Mouse (Mus musculus): ENCODE data around the gene Gm28305.
A peak's percentile ranks its signal among the peaks of the same experiment; 100 is the strongest.

Gene Gm28305

GRCm38 (mm10) chr9:104051028-104051427 lies 10.6 kb downstream of the Gm28305 start:
- Histone ChIP-seq H3K27me3 (ENCODE audit: insufficient read depth, low read length) (no peaks in the 10 kb centered on the region), H3K9me3 (ENCODE audit: low read length) (no peaks in the 10 kb centered on the region), H3K4me1 (replicated peaks; ENCODE audit: low read depth, low read length) (no peaks in the 10 kb centered on the region), H3K36me3 (ENCODE audit: insufficient read depth, low read length) (peaks cover 95% of the 10 kb centered on the region), H3K4me3 (replicated peaks; ENCODE audit: low read length) (no peak overlapping the region)
- TF ChIP-seq POU5F1 (IDR thresholded peaks at IDR 0.05; ENCODE audit: borderline replicate concordance, low read length) (no peak), NANOG (IDR thresholded peaks at IDR 0.05; ENCODE audit: borderline replicate concordance, low read length) (no peak), CTCF (conservative IDR thresholded peaks at IDR 0.05; ENCODE audit: low read length) (no peak)

GRCm38 (mm10) chr9:104062430-104063243 lies 22.2 kb downstream of the Gm28305 start, which contains the start of gene Uba5:
TSS of gene Uba5 (minus strand) at chr9:104063134.
- peak within 1 kb of the TSS; percentile 100 for H3K4me3 ChIP-seq (replicated peaks; ENCODE audit: low read length)
- H3K4me1 ChIP-seq (replicated peaks; ENCODE audit: low read depth, low read length) = peaks cover 39% of the 10 kb centered on the region
- no peaks in the 10 kb centered on the region for H3K27me3 ChIP-seq (ENCODE audit: insufficient read depth, low read length)
- TF ChIP-seq NANOG (IDR thresholded peaks at IDR 0.05; ENCODE audit: borderline replicate concordance, low read length) (no peak), POU5F1 (IDR thresholded peaks at IDR 0.05; ENCODE audit: borderline replicate concordance, low read length) (no peak), CTCF (conservative IDR thresholded peaks at IDR 0.05; ENCODE audit: low read length) (no peak)
- H3K9me3 ChIP-seq (ENCODE audit: low read length) = no peaks in the 10 kb centered on the region
- peaks cover 37% of the 10 kb centered on the region for H3K36me3 ChIP-seq (ENCODE audit: insufficient read depth, low read length)

GRCm38 (mm10) chr9:104063244-104063961 lies 22.9 kb downstream of the Gm28305 start, which contains the start of gene Acad11:
TSS of gene Acad11 (plus strand) at chr9:104063377.
- Histone ChIP-seq H3K36me3 (ENCODE audit: insufficient read depth, low read length) (peaks cover 30% of the 10 kb centered on the region), H3K4me3 (replicated peaks; ENCODE audit: low read length) (peak within 1 kb of the TSS; percentile 100), H3K27me3 (ENCODE audit: insufficient read depth, low read length) (no peaks in the 10 kb centered on the region), H3K4me1 (replicated peaks; ENCODE audit: low read depth, low read length) (peaks cover 39% of the 10 kb centered on the region), H3K9me3 (ENCODE audit: low read length) (no peaks in the 10 kb centered on the region)
- TF ChIP-seq NANOG (IDR thresholded peaks at IDR 0.05; ENCODE audit: borderline replicate concordance, low read length) = no peak
- TF ChIP-seq CTCF (conservative IDR thresholded peaks at IDR 0.05; ENCODE audit: low read length) = no peak
- no peak for TF ChIP-seq POU5F1 (IDR thresholded peaks at IDR 0.05; ENCODE audit: borderline replicate concordance, low read length)

- Histone ChIP-seq H3K27me3 (ENCODE audit: insufficient read depth, low read length) (no peaks in the 10 kb centered on the region), H3K36me3 (ENCODE audit: insufficient read depth, low read length) (peaks cover 23% of the 10 kb centered on the region), H3K4me3 (replicated peaks; ENCODE audit: low read length) (peak overlapping the region; percentile 100; the same call in 1 of the 2 replicates), H3K9me3 (ENCODE audit: low read length) (no peaks in the 10 kb centered on the region), H3K4me1 (replicated peaks; ENCODE audit: low read depth, low read length) (peaks cover 39% of the 10 kb centered on the region)
- no peak for TF ChIP-seq NANOG (IDR thresholded peaks at IDR 0.05; ENCODE audit: borderline replicate concordance, low read length)
- no peak for TF ChIP-seq POU5F1 (IDR thresholded peaks at IDR 0.05; ENCODE audit: borderline replicate concordance, low read length)
- TF ChIP-seq CTCF (conservative IDR thresholded peaks at IDR 0.05; ENCODE audit: low read length) = no peak
These were observed 24.1 kb downstream of the Gm28305 start for GRCm38 (mm10) chr9:104064571-104064970.

- Histone ChIP-seq H3K4me1 (replicated peaks; ENCODE audit: low read depth, low read length) (peaks cover 11% of the 10 kb centered on the region), H3K36me3 (ENCODE audit: insufficient read depth, low read length) (no peaks in the 10 kb centered on the region), H3K9me3 (ENCODE audit: low read length) (no peaks in the 10 kb centered on the region), H3K27me3 (ENCODE audit: insufficient read depth, low read length) (no peaks in the 10 kb centered on the region), H3K4me3 (replicated peaks; ENCODE audit: low read length) (no peak overlapping the region)
- TF ChIP-seq NANOG (IDR thresholded peaks at IDR 0.05; ENCODE audit: borderline replicate concordance, low read length) (no peak), POU5F1 (IDR thresholded peaks at IDR 0.05; ENCODE audit: borderline replicate concordance, low read length) (no peak), CTCF (conservative IDR thresholded peaks at IDR 0.05; ENCODE audit: low read length) (no peak)
These were observed 29.8 kb downstream of the Gm28305 start for GRCm38 (mm10) chr9:104070241-104070640.

GRCm38 (mm10) chr9:104070863-104071604 lies 30.6 kb downstream of the Gm28305 start:
- Histone ChIP-seq H3K4me1 (replicated peaks; ENCODE audit: low read depth, low read length) (peaks cover 7% of the 10 kb centered on the region), H3K4me3 (replicated peaks; ENCODE audit: low read length) (no peak overlapping the region), H3K9me3 (ENCODE audit: low read length) (no peaks in the 10 kb centered on the region), H3K36me3 (ENCODE audit: insufficient read depth, low read length) (no peaks in the 10 kb centered on the region), H3K27me3 (ENCODE audit: insufficient read depth, low read length) (no peaks in the 10 kb centered on the region)
- TF ChIP-seq CTCF (conservative IDR thresholded peaks at IDR 0.05; ENCODE audit: low read length) (no peak), POU5F1 (IDR thresholded peaks at IDR 0.05; ENCODE audit: borderline replicate concordance, low read length) (no peak), NANOG (IDR thresholded peaks at IDR 0.05; ENCODE audit: borderline replicate concordance, low read length) (no peak)

GRCm38 (mm10) chr9:104075808-104076207 lies 35.3 kb downstream of the Gm28305 start:
- TF ChIP-seq NANOG (IDR thresholded peaks at IDR 0.05; ENCODE audit: borderline replicate concordance, low read length) = no peak
- TF ChIP-seq CTCF (conservative IDR thresholded peaks at IDR 0.05; ENCODE audit: low read length) = peak; percentile 77
- Histone ChIP-seq H3K4me3 (replicated peaks; ENCODE audit: low read length) (no peak overlapping the region), H3K4me1 (replicated peaks; ENCODE audit: low read depth, low read length) (0 out of 2 replicates have a peak, but pooled peaks cover under 1% of the 10 kb centered on the region), H3K36me3 (ENCODE audit: insufficient read depth, low read length) (peaks cover 7% of the 10 kb centered on the region; the same call in 1 of the 2 replicates), H3K9me3 (ENCODE audit: low read length) (no peaks in the 10 kb centered on the region), H3K27me3 (ENCODE audit: insufficient read depth, low read length) (no peaks in the 10 kb centered on the region)

- Histone ChIP-seq H3K36me3 (ENCODE audit: insufficient read depth, low read length) (peaks cover 26% of the 10 kb centered on the region), H3K4me1 (replicated peaks; ENCODE audit: low read depth, low read length) (peaks cover 5% of the 10 kb centered on the region), H3K27me3 (ENCODE audit: insufficient read depth, low read length) (no peaks in the 10 kb centered on the region), H3K4me3 (replicated peaks; ENCODE audit: low read length) (no peak overlapping the region), H3K9me3 (ENCODE audit: low read length) (no peaks in the 10 kb centered on the region)
- TF ChIP-seq NANOG (IDR thresholded peaks at IDR 0.05; ENCODE audit: borderline replicate concordance, low read length) = no peak
- no peak for TF ChIP-seq POU5F1 (IDR thresholded peaks at IDR 0.05; ENCODE audit: borderline replicate concordance, low read length)
- no peak for TF ChIP-seq CTCF (conservative IDR thresholded peaks at IDR 0.05; ENCODE audit: low read length)
These were observed 38.3 kb downstream of the Gm28305 start for GRCm38 (mm10) chr9:104078780-104079179.
